Mouse (Mus musculus): ENCODE measurements at regions not wholly inside any gene's neighbourhood (a gene's known extent, or its start where the extent isn't known, plus 50 kb on each side); places are given as distances from the start of the nearest gene placed in this dataset.

DNA sequence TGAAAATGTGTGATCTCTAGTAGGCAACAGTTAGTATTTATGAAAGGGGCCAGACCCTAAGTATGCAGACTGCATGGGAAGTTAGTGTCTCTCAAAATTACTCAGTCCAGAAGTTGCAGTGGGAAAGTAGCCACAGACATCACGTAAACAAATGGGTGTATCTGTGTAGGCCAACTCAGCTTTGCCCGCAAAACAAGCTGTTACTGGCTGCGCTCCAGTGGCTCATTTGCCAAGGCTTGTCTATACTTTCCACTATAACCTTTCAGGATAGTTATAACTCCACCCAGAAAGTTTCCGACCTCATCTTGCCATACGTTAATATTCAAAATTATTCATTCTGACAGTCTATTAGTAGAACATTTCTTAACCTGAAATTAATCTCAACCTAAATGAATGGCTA, 222.4 kb upstream of the Atp2b1 start:
- H3K4me3 ChIP-seq (replicated peaks): no peak overlapping the region
- no peak for ATAC-seq (replicated peaks; ENCODE audit: low FRiP score)
- H3K4me2 ChIP-seq: no peak overlapping the region
- H3K4me1 ChIP-seq: no peaks in the 10 kb centered on the region
- no peak overlapping the region for H3K9ac ChIP-seq
- 94% methylated on average over 5 of the region's 5 CpGs for WGBS
- H3K9me3 ChIP-seq (replicated peaks): no peaks in the 10 kb centered on the region
- H3K27ac ChIP-seq: no peak overlapping the region
- H3K27me3 ChIP-seq: no peaks in the 10 kb centered on the region
- H3K36me3 ChIP-seq: no peaks in the 10 kb centered on the region

DNA sequence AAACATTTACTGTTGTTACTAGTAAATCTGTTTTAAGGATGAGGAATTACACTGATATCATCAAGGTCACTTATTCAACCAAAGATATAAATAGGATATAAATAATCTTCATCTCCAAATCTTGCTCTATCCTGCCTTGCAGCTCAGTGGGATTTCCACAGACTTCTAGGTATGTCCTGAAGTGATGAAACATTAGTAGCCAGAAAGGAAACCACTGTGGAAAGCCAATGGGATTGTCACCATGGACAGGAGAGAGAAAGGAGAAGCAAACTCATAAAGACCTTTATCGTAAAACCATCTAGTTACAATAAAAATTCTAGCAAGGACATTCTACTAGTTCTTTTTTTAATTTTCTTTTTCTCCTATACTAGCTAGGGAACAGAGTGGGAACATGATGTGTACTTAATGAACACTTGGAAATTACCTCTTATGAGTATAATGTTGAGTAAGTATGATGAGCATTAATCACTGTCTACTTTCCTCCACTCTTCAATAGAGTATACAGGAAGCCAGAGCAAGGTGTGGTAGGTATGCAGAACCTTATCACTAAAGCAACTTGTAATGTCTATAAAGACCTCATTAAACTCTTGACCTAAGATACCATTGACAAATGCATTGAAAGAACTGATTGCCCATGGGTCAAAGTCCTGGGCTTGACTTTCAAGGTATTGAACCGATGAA, 219.4 kb upstream of the Atp2b1 start:
- Histone ChIP-seq H3K27ac (no peak overlapping the region), H3K27me3 (no peaks in the 10 kb centered on the region), H3K9ac (no peak overlapping the region), H3K4me3 (replicated peaks) (no peak overlapping the region), H3K4me2 (no peak overlapping the region), H3K9me3 (replicated peaks) (no peaks in the 10 kb centered on the region; the same call in 1 of the 2 replicates), H3K36me3 (no peaks in the 10 kb centered on the region), H3K4me1 (no peaks in the 10 kb centered on the region)
- 94% methylated on average over 2 of the region's 2 CpGs for WGBS
- ATAC-seq (replicated peaks; ENCODE audit: low FRiP score): no peak

DNA sequence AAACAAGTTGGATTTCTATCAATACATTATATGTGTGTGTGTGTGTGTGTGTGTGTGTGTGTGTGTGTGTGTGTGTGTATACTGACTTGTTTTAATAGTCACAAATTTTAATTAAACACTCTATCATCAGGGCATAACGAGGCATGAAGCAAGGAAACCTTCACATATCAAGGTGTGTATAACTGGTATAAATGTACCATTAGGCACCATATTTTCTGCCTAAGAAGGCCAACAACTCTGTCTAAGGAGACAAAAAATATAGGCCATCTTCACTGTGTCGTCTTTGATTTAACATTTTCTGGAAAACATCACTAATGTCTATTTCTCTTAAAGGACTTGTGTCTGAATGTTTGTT, 218.9 kb upstream of the Atp2b1 start:
- no peaks in the 10 kb centered on the region; the same call in 1 of the 2 replicates for H3K9me3 ChIP-seq (replicated peaks)
- H3K4me3 ChIP-seq (replicated peaks): no peak overlapping the region
- no peak overlapping the region for H3K4me2 ChIP-seq
- H3K27me3 ChIP-seq: no peaks in the 10 kb centered on the region
- no peaks in the 10 kb centered on the region for H3K4me1 ChIP-seq
- ATAC-seq (replicated peaks; ENCODE audit: low FRiP score): no peak
- 79% methylated on average over 2 of the region's 2 CpGs for WGBS
- no peaks in the 10 kb centered on the region for H3K36me3 ChIP-seq
- H3K9ac ChIP-seq: no peak overlapping the region
- no peak overlapping the region for H3K27ac ChIP-seq

DNA sequence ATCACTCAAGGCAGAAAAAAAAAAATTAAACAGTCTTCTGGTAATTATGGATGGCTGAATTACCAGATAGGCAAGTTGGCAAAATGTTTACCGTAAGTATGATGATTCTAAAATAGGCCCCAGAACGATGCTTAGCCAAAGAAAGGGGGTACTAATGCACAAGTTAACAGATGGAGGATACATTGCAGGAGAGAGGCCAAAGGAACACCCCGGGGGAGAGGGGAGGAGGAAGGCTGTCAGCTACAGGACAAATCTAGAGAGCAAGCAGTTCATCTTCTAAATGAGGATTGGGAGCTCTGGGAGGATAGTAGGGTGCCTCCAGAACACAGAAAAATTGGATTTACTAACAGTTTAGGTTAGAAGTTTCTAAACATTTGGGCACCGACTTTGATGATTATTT, 216.3 kb upstream of the Atp2b1 start:
- Histone ChIP-seq H3K36me3 (no peaks in the 10 kb centered on the region), H3K4me2 (no peak overlapping the region), H3K4me3 (replicated peaks) (no peak overlapping the region), H3K9ac (no peak overlapping the region), H3K27me3 (no peaks in the 10 kb centered on the region), H3K4me1 (peaks cover 11% of the 10 kb centered on the region), H3K27ac (no peak overlapping the region), H3K9me3 (replicated peaks) (no peaks in the 10 kb centered on the region; the same call in 1 of the 2 replicates)
- ATAC-seq (replicated peaks; ENCODE audit: low FRiP score): no peak
- 74% methylated on average over 4 of the region's 4 CpGs for WGBS

DNA sequence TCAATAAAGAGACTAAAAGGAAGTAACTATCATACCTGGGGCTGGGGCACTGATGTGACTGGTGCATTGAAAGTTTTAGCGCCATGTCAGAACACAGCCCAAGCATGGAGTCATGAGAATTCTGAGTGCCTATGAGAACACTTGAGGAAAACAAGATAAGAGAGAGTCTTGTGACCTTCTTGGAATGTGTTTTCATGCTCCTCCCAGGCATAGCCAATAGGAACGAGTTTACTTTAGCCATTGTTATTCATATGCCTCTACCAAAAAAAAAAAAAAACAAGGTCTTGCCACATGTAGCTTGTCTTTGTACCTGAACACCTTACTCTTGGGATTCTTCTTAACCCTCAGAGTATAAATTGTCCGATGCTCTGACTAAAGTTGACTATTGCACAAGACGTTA, 214.6 kb upstream of the Atp2b1 start:
- Histone ChIP-seq H3K9ac (no peak overlapping the region), H3K36me3 (no peaks in the 10 kb centered on the region), H3K4me2 (no peak overlapping the region), H3K4me1 (peaks cover 11% of the 10 kb centered on the region), H3K4me3 (replicated peaks) (no peak overlapping the region), H3K27ac (no peak overlapping the region), H3K9me3 (replicated peaks) (no peaks in the 10 kb centered on the region; the same call in 1 of the 2 replicates), H3K27me3 (no peaks in the 10 kb centered on the region)
- no peak for ATAC-seq (replicated peaks; ENCODE audit: low FRiP score)
- WGBS: 88% methylated on average over 4 of the region's 4 CpGs

DNA sequence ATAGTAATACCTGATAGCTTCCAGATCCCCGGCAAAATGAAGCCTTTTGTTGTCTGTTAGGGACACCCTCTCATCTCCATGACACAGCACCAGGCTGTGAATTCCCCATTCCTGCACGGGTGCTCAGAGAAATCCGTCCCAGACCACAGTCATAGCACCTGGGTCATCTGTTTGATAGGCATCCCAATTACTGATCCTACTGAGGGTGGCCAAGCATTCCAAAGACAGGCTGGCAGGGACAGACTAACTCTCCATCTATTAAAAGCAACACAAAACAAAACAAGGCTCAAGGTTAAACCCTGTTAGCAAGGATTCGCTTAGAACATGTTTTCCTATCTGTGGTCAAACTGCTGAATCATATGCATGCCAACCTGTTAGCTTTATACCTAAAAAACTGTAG, 213.8 kb upstream of the Atp2b1 start:
- H3K27ac ChIP-seq: no peak overlapping the region
- no peaks in the 10 kb centered on the region; the same call in 1 of the 2 replicates for H3K9me3 ChIP-seq (replicated peaks)
- no peak overlapping the region for H3K4me3 ChIP-seq (replicated peaks)
- H3K4me1 ChIP-seq: peaks cover 11% of the 10 kb centered on the region
- H3K36me3 ChIP-seq: no peaks in the 10 kb centered on the region
- ATAC-seq (replicated peaks; ENCODE audit: low FRiP score): no peak
- H3K9ac ChIP-seq: no peak overlapping the region
- no peak overlapping the region for H3K4me2 ChIP-seq
- H3K27me3 ChIP-seq: no peaks in the 10 kb centered on the region
- WGBS: 60% methylated on average over 4 of the region's 4 CpGs

DNA sequence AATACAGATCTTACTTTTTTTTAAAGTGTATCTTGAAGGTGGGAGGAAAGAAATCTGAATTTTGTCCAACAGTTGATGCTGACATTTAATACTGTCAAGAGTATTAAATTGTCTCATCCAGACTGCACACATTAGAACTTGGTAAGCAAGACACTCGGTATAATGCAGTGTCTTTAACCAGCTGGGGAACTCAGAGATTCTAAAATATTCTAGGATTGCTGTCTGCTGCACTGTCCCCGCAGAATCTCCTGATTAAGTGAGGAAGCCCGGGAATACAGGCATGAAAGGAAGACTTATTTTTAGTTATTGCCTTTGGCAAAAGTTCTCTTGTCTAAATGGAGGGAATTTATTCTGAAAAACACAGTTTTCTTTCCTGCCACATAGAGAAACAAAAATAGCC, 212.9 kb upstream of the Atp2b1 start:
- Histone ChIP-seq H3K4me1 (peaks cover 11% of the 10 kb centered on the region), H3K9me3 (replicated peaks) (no peaks in the 10 kb centered on the region; the same call in 1 of the 2 replicates), H3K27ac (no peak overlapping the region), H3K27me3 (no peaks in the 10 kb centered on the region), H3K36me3 (no peaks in the 10 kb centered on the region), H3K4me3 (replicated peaks) (no peak overlapping the region), H3K4me2 (no peak overlapping the region), H3K9ac (no peak overlapping the region)
- no peak for ATAC-seq (replicated peaks; ENCODE audit: low FRiP score)
- WGBS: 34% methylated on average over 3 of the region's 3 CpGs

DNA sequence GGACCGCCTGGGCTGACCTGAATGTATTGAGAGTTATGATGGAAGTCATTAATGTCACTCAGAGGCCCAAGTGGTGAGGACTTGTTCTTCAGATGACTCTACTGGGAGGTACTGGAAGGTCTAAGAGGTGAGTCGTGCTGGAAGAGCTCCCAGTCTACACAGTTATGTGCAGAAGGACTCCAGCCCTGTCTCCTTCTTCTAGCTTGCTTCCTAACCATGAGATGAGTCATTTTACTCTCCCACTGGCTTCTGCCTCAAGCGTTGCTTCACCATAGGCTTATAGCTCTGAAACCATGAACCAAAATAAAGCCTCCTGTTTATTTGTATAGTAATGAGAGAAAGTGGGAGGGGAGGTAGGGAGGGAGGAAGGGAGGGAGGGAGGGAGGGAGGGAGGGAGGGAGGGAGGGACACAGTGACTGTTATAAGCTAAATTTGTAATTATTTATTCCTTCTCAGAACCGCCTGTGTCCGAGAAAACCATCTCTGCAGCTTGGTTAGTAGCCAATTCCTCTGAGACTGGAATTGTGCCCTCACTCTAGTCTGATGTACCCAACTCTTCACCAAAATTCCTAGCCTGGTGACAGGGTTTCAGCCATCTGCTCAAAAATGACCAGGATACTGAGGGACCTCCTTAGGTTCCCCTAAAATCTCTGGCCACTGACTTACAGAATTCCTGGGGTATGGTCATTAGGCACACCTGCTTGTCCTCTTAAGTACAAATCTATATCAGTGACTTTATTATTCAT, 211.6 kb upstream of the Atp2b1 start:
- no peak overlapping the region for H3K9ac ChIP-seq
- WGBS: 72% methylated on average over 5 of the region's 5 CpGs
- ATAC-seq (replicated peaks; ENCODE audit: low FRiP score): no peak
- no peaks in the 10 kb centered on the region for H3K36me3 ChIP-seq
- H3K4me2 ChIP-seq: no peak overlapping the region
- H3K9me3 ChIP-seq (replicated peaks): no peaks in the 10 kb centered on the region; the same call in 1 of the 2 replicates
- H3K27ac ChIP-seq: no peak overlapping the region
- no peak overlapping the region for H3K4me3 ChIP-seq (replicated peaks)
- H3K4me1 ChIP-seq: peaks cover 11% of the 10 kb centered on the region
- no peaks in the 10 kb centered on the region for H3K27me3 ChIP-seq

DNA sequence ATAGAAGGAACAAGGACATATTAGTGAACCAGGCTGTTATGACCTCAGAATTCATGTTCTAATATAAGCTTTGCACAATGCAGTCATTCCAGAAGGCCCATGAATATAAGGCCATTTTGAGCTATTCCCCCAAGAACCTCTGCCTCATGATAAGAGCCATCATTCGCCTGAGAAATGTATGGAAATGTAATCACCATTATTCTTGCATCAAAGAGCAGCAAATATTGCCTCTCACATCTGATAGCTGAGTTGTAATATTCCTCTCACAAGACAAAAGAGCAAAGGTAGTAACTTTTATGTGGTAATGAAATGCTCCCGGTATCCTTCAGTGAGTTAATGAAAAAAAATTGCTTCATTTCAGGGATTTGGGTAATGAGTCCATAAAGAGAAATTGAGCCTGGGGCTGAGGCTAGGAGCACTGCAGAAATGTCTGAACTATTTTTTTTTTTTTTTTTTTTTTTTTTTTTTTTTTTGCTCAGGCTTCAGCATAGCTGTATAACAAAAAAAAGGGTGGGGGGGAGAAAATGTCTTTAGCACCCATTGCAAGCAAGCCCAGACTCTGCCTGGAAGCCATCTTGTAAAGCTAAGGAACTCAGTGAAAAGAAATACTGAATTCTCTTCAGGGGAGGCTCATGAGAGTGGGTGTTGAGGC, 210.4 kb upstream of the Atp2b1 start:
- H3K4me1 ChIP-seq: peaks cover 11% of the 10 kb centered on the region
- no peaks in the 10 kb centered on the region for H3K36me3 ChIP-seq
- H3K9ac ChIP-seq: no peak overlapping the region
- 78% methylated on average over 2 of the region's 2 CpGs for WGBS
- H3K4me3 ChIP-seq (replicated peaks): no peak overlapping the region
- H3K27me3 ChIP-seq: no peaks in the 10 kb centered on the region
- ATAC-seq (replicated peaks; ENCODE audit: low FRiP score): no peak
- no peak overlapping the region for H3K4me2 ChIP-seq
- no peak overlapping the region for H3K27ac ChIP-seq
- no peaks in the 10 kb centered on the region; the same call in 1 of the 2 replicates for H3K9me3 ChIP-seq (replicated peaks)

DNA sequence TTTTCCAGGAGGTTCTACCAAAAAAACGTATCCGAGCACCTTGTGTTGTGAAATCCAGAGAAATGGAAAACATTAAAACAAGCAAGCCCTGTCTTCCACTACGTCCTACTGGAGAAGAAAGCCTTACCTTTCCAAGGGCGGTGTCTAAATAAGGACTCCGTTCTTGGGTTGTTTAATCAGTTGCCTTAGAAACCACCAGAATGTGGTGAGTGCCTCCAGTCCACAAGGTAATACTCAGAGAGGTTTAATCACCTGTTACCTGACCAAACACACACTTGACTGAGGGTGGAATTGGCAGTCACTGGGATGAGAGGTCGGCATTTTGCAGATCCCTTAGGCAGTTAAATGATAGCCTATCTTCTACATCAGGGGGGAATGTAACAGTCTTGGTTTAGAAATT, 209.6 kb upstream of the Atp2b1 start:
- no peak for ATAC-seq (replicated peaks; ENCODE audit: low FRiP score)
- Histone ChIP-seq H3K27ac (no peak overlapping the region), H3K4me1 (peaks cover 11% of the 10 kb centered on the region), H3K36me3 (no peaks in the 10 kb centered on the region), H3K9ac (no peak overlapping the region), H3K4me3 (replicated peaks) (no peak overlapping the region), H3K4me2 (no peak overlapping the region), H3K27me3 (no peaks in the 10 kb centered on the region), H3K9me3 (replicated peaks) (no peaks in the 10 kb centered on the region)
- WGBS: 81% methylated on average over 6 of the region's 6 CpGs

DNA sequence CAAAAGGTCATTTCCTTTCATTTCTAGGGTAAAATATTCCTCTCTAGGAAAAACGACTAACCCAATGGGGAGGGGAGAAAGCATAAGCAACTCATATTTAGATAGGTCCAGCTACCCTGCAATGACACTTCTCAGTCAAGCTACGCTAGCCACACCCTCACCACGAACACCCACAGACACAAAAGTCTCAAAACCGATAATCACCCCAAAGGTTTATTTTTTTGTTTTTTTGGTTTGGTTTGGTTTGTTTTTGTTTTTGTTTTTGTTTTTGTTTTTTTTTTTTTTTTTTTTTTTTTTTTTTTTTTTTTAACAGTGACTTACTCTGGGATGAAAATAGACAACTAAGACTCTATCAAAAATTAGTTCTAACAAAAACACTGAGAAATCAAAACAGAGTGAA, 196.3 kb upstream of the Atp2b1 start:
- no peaks in the 10 kb centered on the region for H3K9me3 ChIP-seq (replicated peaks)
- H3K27me3 ChIP-seq: no peaks in the 10 kb centered on the region
- H3K4me1 ChIP-seq: peaks cover 5% of the 10 kb centered on the region; the same call in 1 of the 2 replicates
- no peak overlapping the region for H3K27ac ChIP-seq
- ATAC-seq (replicated peaks; ENCODE audit: low FRiP score): no peak
- H3K9ac ChIP-seq: no peak overlapping the region
- H3K36me3 ChIP-seq: no peaks in the 10 kb centered on the region
- H3K4me3 ChIP-seq (replicated peaks): no peak overlapping the region
- H3K4me2 ChIP-seq: no peak overlapping the region
- WGBS: 88% methylated on average over 4 of the region's 4 CpGs

DNA sequence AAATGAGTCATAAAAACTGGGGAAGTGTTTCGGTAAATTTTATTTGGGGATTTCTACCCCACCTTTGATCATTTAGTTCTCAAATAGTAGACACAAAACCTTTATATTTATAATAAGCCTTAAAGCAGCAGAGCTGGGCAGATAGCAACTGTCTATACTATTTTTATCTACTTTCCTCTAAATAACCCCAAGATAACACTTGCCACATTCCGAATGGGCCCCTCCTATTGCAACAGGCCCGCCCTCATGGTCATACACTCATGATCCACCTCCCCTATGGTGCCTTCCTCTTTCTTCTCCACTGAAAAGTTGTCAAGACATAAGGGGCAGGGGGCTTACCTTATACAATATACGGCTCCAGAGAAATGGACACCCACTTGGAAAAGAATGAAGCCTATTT, 195.5 kb upstream of the Atp2b1 start:
- no peak overlapping the region for H3K9ac ChIP-seq
- H3K27me3 ChIP-seq: no peaks in the 10 kb centered on the region
- H3K4me1 ChIP-seq: peaks cover 5% of the 10 kb centered on the region; the same call in 1 of the 2 replicates
- H3K36me3 ChIP-seq: no peaks in the 10 kb centered on the region
- WGBS: 92% methylated on average over 4 of the region's 4 CpGs
- no peak for ATAC-seq (replicated peaks; ENCODE audit: low FRiP score)
- H3K27ac ChIP-seq: no peak overlapping the region
- H3K4me2 ChIP-seq: no peak overlapping the region
- H3K9me3 ChIP-seq (replicated peaks): no peaks in the 10 kb centered on the region
- H3K4me3 ChIP-seq (replicated peaks): no peak overlapping the region
